Mouse (Mus musculus) lung, postnatal 0 days (tissue): ENCODE measurements around the gene Olfr221. TPM values are rescaled to one million over a fixed set of nuclear protein-coding genes. Genes with fewer than 3 reads are reported as not detected.
"Not testable (repeated sequence)": the region's sequence is repeated elsewhere in the genome, so short reads cannot be mapped to it uniquely, and the experiment has no call there.

ENCODE experiments used
- ATAC-seq: fragments of 200-750 bp; cut with Nextera tagmentation; 2 replicates; pipeline ENCODE4 v1.8.0; 2017; ENCODE audit warnings: moderate library complexity
- DNase-seq: peaks from one replicate; pipeline ENCODE4 v3.0.0-alpha.2; 2016; ENCODE audit warnings: low spot score
- H3K27ac ChIP-seq: fragments of 300-500 bp; sonication (generic); 2 replicates; pipeline ENCODE4 v1.5.1; 2014; ENCODE audit warnings: antibody characterized with exemption, mild to moderate bottlenecking, low read length, mixed read lengths
- H3K27me3 ChIP-seq: fragments of 300-500 bp; sonication (generic); replicated peaks from 2 replicates; pipeline ENCODE4 v1.6.1; 2014; ENCODE audit warnings: low read length, mixed read lengths; ENCODE audit not compliant: insufficient read depth
- H3K36me3 ChIP-seq: fragments of 300-500 bp; sonication (generic); 2 replicates; pipeline ENCODE4 v1.6.1; 2014; ENCODE audit warnings: low read length, mixed read lengths; ENCODE audit not compliant: insufficient read depth
- H3K4me1 ChIP-seq: fragments of 300-500 bp; sonication (generic); 2 replicates; pipeline ENCODE4 v1.6.1; 2014; ENCODE audit warnings: antibody characterized with exemption, low read depth, low read length, mixed read lengths; ENCODE audit not compliant: insufficient read depth
- H3K4me2 ChIP-seq: fragments of 300-500 bp; sonication (generic); replicated peaks from 2 replicates; pipeline ENCODE4 v1.6.1; 2014; ENCODE audit warnings: low read depth, mild to moderate bottlenecking, low read length, moderate library complexity, mixed read lengths
- H3K4me3 ChIP-seq: fragments of 300-500 bp; sonication (generic); 2 replicates; pipeline ENCODE4 v1.5.1; 2014; ENCODE audit warnings: low read depth, low read length
- H3K9ac ChIP-seq: fragments of 300-500 bp; sonication (generic); replicated peaks from 2 replicates; pipeline ENCODE4 v1.6.1; 2014; ENCODE audit warnings: low read depth, mild to moderate bottlenecking
- H3K9me3 ChIP-seq: fragments of 300-500 bp; sonication (generic); 2 replicates; pipeline ENCODE4 v1.6.1; 2016; ENCODE audit warnings: low read length, mixed read lengths
- CTCF ChIP-seq: IDR thresholded peaks from 2 replicates; pipeline ENCODE4 v1.5.1; 2016; ENCODE audit warnings: antibody characterized with exemption, mild to moderate bottlenecking
- EP300 ChIP-seq: IDR thresholded peaks from 2 replicates; pipeline ENCODE4 v1.6.1; 2016; ENCODE audit warnings: antibody characterized with exemption, mild to moderate bottlenecking, control low read depth
- WGBS: fragments of 180-500 bp; shearing (Covaris S2); extraction: QIAGEN DNeasy Blood & Tissue Kit; methylation state at CpG from one replicate; pipeline ENCODE4 v1.1.7; 2014; 5-methylcytosine and 5-hydroxymethylcytosine counted together
- polyA plus RNA-seq: library from polyadenylated mRNA; unstranded; fragments of >200 nt; fragmentation: Nextera tagmentation; extraction: Ambion mirVana; gene quantifications from 2 replicates; pipeline ENCODE4 v1.2.1, GENCODE M21; 2015

Gene Olfr221
- 0.08 TPM in 1 of 2 replicates, not detected in the other for polyA plus RNA-seq

- not testable (repeated sequence) for H3K36me3 ChIP-seq, DNase-seq, H3K4me1 ChIP-seq, H3K27me3 ChIP-seq, H3K4me2 ChIP-seq, H3K4me3 ChIP-seq, H3K9me3 ChIP-seq, ATAC-seq, H3K27ac ChIP-seq, H3K9ac ChIP-seq
- WGBS = 50% methylated on average over 3 of the region's 3 CpGs
These were observed at the start of gene Olfr221 for GRCm38 (mm10) chr14:52042359-52042758. Gene Olfr221, minus strand, starts transcription at chr14:52042459.

GRCm38 (mm10) chr14:52083083-52083482, 40.8 kb upstream of the Olfr221 start:
- H3K27me3 ChIP-seq = no peaks in the 10 kb centered on the region
- peaks cover 16% of the 10 kb centered on the region; the same call in 1 of the 2 replicates for H3K36me3 ChIP-seq
- no peak for TF ChIP-seq EP300
- no peak overlapping the region for H3K9ac ChIP-seq
- ATAC-seq = no peak
- H3K9me3 ChIP-seq = no peaks in the 10 kb centered on the region
- no peak overlapping the region for H3K4me2 ChIP-seq
- H3K27ac ChIP-seq = no peak overlapping the region
- no peak overlapping the region for H3K4me3 ChIP-seq
- no peaks in the 10 kb centered on the region for H3K4me1 ChIP-seq
- DNase-seq = no peak

DNA sequence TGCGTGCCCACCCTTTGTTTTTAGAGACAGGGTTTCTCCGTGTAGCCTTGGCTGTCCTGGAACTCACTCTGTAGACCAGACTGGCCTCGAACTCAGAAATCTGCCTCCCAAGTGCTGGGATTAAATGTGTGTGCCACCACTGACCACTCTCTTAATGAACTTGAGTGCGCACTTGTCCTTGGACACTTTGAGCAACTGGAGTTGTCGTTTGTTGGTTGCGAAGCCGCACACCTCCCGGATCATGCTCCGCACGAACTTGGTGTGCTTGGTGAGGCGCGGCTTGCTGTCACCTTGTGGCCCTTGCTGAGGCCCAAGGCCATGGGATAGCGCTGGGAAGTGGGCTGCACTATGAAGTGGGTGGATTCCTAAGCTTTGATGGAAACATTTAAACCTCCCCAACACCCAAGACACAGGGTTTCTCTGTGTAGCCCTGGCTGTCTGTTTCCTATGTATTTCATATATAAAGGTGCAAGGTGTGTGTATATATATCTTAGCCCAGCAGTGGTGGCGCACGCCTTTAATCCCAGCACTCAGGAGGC, 29.4 kb upstream of the Olfr221 start:
- Histone ChIP-seq H3K36me3 (peaks cover 15% of the 10 kb centered on the region), H3K4me2 (no peak overlapping the region), H3K4me1 (no peaks in the 10 kb centered on the region), H3K9me3 (no peaks in the 10 kb centered on the region), H3K27ac (no peak overlapping the region), H3K27me3 (no peaks in the 10 kb centered on the region), H3K9ac (no peak overlapping the region), H3K4me3 (no peak overlapping the region)
- DNase-seq (no peak), ATAC-seq (no peak)
- TF ChIP-seq EP300 (no peak), CTCF (no peak)
- 92% methylated on average over 15 of the region's 15 CpGs for WGBS

DNA sequence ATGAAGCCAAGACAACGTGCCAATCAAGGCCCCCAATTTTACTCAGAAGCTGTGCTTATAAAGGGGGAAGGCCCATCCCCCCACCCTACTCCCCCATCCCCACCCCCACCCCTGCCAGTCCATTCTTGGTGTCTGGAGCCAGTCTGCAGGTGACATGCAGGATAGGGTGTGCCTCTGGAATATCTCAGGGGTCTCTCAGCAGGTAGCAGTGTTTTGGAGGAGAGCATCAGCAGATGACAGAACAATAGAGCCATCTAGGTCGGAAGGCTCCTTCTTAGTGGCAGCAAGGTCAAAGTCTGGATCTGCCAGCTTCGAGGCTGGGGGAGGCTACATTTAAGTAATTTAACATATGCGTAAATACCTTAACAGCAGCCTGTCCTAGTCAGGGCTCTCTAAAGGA, 23.9 kb upstream of the Olfr221 start:
- Histone ChIP-seq H3K9me3 (no peaks in the 10 kb centered on the region), H3K9ac (no peak overlapping the region), H3K4me3 (no peak overlapping the region), H3K4me1 (no peaks in the 10 kb centered on the region), H3K27ac (no peak overlapping the region), H3K4me2 (no peak overlapping the region), H3K27me3 (no peaks in the 10 kb centered on the region), H3K36me3 (0 out of 2 replicates have a peak, but pooled peaks cover under 1% of the 10 kb centered on the region)
- no peak for ATAC-seq
- WGBS = 63% methylated on average over 4 of the region's 4 CpGs
- TF ChIP-seq CTCF (no peak), EP300 (no peak)
- DNase-seq = no peak

DNA sequence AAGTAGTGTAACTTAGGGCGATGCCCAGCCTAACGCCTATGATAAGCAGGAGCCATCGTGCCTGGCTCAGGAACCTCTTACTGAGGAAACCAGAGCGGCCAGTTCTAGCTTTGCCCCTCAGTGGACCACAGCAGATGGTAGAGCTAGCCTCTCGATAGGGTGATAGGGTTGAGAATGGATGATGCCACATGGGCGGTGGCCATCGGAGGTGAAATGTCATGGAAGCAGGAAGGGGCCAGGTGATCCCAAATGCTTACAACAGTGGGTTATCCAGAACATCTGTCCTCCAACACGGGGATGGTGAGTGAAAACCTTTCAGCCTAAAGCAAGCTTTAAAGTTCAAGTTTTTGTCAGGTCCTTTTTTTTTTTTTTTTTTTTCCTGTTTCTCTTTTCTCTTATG, 19.5 kb upstream of the Olfr221 start:
- TF ChIP-seq EP300 (no peak), CTCF (no peak)
- Histone ChIP-seq H3K9me3 (no peaks in the 10 kb centered on the region), H3K4me2 (no peak overlapping the region), H3K9ac (no peak overlapping the region), H3K27ac (no peak overlapping the region), H3K4me1 (no peaks in the 10 kb centered on the region), H3K27me3 (no peaks in the 10 kb centered on the region), H3K4me3 (no peak overlapping the region), H3K36me3 (no peaks in the 10 kb centered on the region)
- no peak for ATAC-seq
- DNase-seq = no peak
- WGBS = 81% methylated on average over 8 of the region's 8 CpGs

GRCm38 (mm10) chr14:52060800-52061199, 18.5 kb upstream of the Olfr221 start:
- no peak for ATAC-seq
- H3K9me3 ChIP-seq = no peaks in the 10 kb centered on the region
- WGBS = 75% methylated on average over 1 of the region's 1 CpGs
- H3K4me2 ChIP-seq = no peak overlapping the region
- H3K27me3 ChIP-seq = no peaks in the 10 kb centered on the region
- no peak for TF ChIP-seq EP300
- TF ChIP-seq CTCF = no peak
- no peaks in the 10 kb centered on the region for H3K4me1 ChIP-seq
- H3K27ac ChIP-seq = no peak overlapping the region
- no peak overlapping the region for H3K9ac ChIP-seq
- no peaks in the 10 kb centered on the region for H3K36me3 ChIP-seq
- DNase-seq = no peak
- H3K4me3 ChIP-seq = no peak overlapping the region

DNA sequence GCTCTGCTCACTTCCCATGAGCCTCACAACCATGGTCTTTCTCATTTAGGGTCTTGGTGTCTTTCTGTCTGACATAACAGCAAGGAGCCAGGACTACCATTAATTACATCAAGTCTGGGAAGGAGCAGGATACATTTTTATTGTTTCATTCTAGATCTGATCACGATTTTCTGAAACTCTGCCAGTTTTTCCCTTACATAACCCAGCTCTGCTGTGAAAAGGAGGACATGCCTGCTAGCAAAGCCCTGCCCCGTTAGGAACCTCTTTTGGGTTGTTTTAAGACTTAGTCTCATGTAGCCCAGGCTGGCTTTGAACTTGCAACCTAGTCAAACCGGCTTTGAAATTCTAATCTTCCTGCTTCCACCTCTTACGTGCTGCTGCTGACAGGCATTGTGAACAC, 17.7 kb upstream of the Olfr221 start:
- ATAC-seq (no peak), DNase-seq (no peak)
- H3K9me3 ChIP-seq = no peaks in the 10 kb centered on the region
- H3K4me1 ChIP-seq = no peaks in the 10 kb centered on the region
- H3K4me3 ChIP-seq = no peak overlapping the region
- H3K36me3 ChIP-seq = no peaks in the 10 kb centered on the region
- no peak overlapping the region for H3K27ac ChIP-seq
- no peak overlapping the region for H3K9ac ChIP-seq
- no peak for TF ChIP-seq CTCF
- no peak for TF ChIP-seq EP300
- no peaks in the 10 kb centered on the region for H3K27me3 ChIP-seq
- WGBS = 49% methylated on average over 4 of the region's 4 CpGs
- no peak overlapping the region for H3K4me2 ChIP-seq

GRCm38 (mm10) chr14:52052720-52053119, 10.5 kb upstream of the Olfr221 start:
- H3K9ac ChIP-seq, H3K36me3 ChIP-seq, H3K9me3 ChIP-seq, H3K4me3 ChIP-seq, DNase-seq, H3K27ac ChIP-seq, H3K4me2 ChIP-seq, ATAC-seq, H3K27me3 ChIP-seq, H3K4me1 ChIP-seq: not testable (repeated sequence)
- 89% methylated on average over 3 of the region's 3 CpGs for WGBS
